Mouse (Mus musculus) adrenal gland, postnatal 0 days (tissue): ENCODE results near the gene Opa3. TPM values are rescaled to one million over a fixed set of nuclear protein-coding genes. Genes with fewer than 3 reads are reported as not detected.
A peak's percentile ranks its signal among the peaks of the same experiment; 100 is the strongest.

Experiments
- microRNA-seq: library from miRNA; unstranded; fragments of <30 nt; microRNA quantifications from one replicate; pipeline ENCODE4, GENCODE M21; 2016; ENCODE audit warnings: borderline replicate concordance; ENCODE audit not compliant: insufficient number of aligned reads
- polyA plus RNA-seq: library from polyadenylated mRNA; unstranded; fragments of >200 nt; fragmentation: Nextera tagmentation; extraction: Ambion mirVana; gene quantifications from 2 replicates; pipeline ENCODE4 v1.2.1, GENCODE M21; 2015

The Opa3 gene
- polyA plus RNA-seq, result 15.0 and 17.1 TPM in 2 replicates

GRCm38 (mm10) chr7:19227883-19228792 lies at the start of gene Opa3:
Gene Opa3 (plus strand): TSS chr7:19228334.

GRCm38 (mm10) chr7:19211996-19212755 lies 16.0 kb upstream of the Opa3 start, which contains the start of gene Gpr4:
Gene Gpr4 (plus strand): TSS chr7:19212538.

GRCm38 (mm10) chr7:19271238-19272172 lies 43.4 kb downstream of the Opa3 start, which contains the start of gene Vasp:
Gene Vasp (minus strand): TSS chr7:19271817.

GRCm38 (mm10) chr7:19279581-19280114 lies 51.5 kb downstream of the Opa3 start, which contains the start of gene Ppm1n:
Gene Ppm1n (minus strand): TSS chr7:19280064.

GRCm38 (mm10) chr7:19282385-19282784 lies 54.3 kb downstream of the Opa3 start, which contains the start of gene Rtn2:
Gene Rtn2 (plus strand): TSS chr7:19282624.

Small RNA genes within 50 kb of the gene (microRNA-seq; reads per million reads assigned to microRNA genes)
- gene Mir330, result 336 reads per million, percentile 59 among the genes with 10 or more reads in this experiment

Other genes with a start within 250 kb of the Opa3 start
- 0.16 TPM in 1 of 2 replicates, not detected in the other for gene Nanos2, start 240.9 kb upstream of the Opa3 start, polyA plus RNA-seq
- gene Mypop, start 237.1 kb upstream of the Opa3 start, polyA plus RNA-seq, result 4.6 and 4.8 TPM in 2 replicates
- gene Irf2bp1, start 224.3 kb upstream of the Opa3 start, polyA plus RNA-seq, result 15.6 and 16.6 TPM in 2 replicates
- gene Foxa3, start 204.8 kb upstream of the Opa3 start, polyA plus RNA-seq, result 1.1 and 2.4 TPM in 2 replicates
- 14.9 and 20.6 TPM in 2 replicates for gene Sympk, start 204.0 kb upstream of the Opa3 start, polyA plus RNA-seq
- not detected in 2 replicates for gene Rsph6a, start 173.6 kb upstream of the Opa3 start, polyA plus RNA-seq
- gene Dmwd, start 152.1 kb upstream of the Opa3 start, polyA plus RNA-seq, result 14.5 and 21.0 TPM in 2 replicates
- gene Dmpk, start 144.5 kb upstream of the Opa3 start, polyA plus RNA-seq, result 21.6 and 28.7 TPM in 2 replicates
- 4.2 and 5.9 TPM in 2 replicates for gene Six5, start 133.7 kb upstream of the Opa3 start, polyA plus RNA-seq
- 0.33 and 0.44 TPM in 2 replicates for gene Gm4969, start 110.0 kb upstream of the Opa3 start, polyA plus RNA-seq
- gene Fbxo46, start 108.5 kb upstream of the Opa3 start, polyA plus RNA-seq, result 5.8 and 8.7 TPM in 2 replicates
- 10.3 and 16.6 TPM in 2 replicates for gene Qpctl, start 79.0 kb upstream of the Opa3 start, polyA plus RNA-seq
- 109 and 149 TPM in 2 replicates for gene Snrpd2, start 78.6 kb upstream of the Opa3 start, polyA plus RNA-seq
- gene Gipr, start 62.2 kb upstream of the Opa3 start, polyA plus RNA-seq, result 0.33 and 0.54 TPM in 2 replicates
- 5.5 and 7.8 TPM in 2 replicates for gene Eml2, start 51.9 kb upstream of the Opa3 start, polyA plus RNA-seq
- gene Gpr4, start 15.8 kb upstream of the Opa3 start, polyA plus RNA-seq, result 0.98 and 2.9 TPM in 2 replicates
- 43.2 and 55.1 TPM in 2 replicates for gene Vasp, start 43.5 kb downstream of the Opa3 start, polyA plus RNA-seq
- gene Ppm1n, start 51.7 kb downstream of the Opa3 start, polyA plus RNA-seq, result 0.44 and 0.66 TPM in 2 replicates
- gene Rtn2, start 54.3 kb downstream of the Opa3 start, polyA plus RNA-seq, result 24.3 and 37.8 TPM in 2 replicates
- gene Fosb, start 81.7 kb downstream of the Opa3 start, polyA plus RNA-seq, result 0.12 and 0.14 TPM in 2 replicates
- 47.3 and 52.6 TPM in 2 replicates for gene Ercc1, start 116.4 kb downstream of the Opa3 start, polyA plus RNA-seq
- gene Cd3eap, start 131.1 kb downstream of the Opa3 start, polyA plus RNA-seq, result 11.2 and 13.6 TPM in 2 replicates
- 2.7 and 2.9 TPM in 2 replicates for gene Ppp1r13l, start 131.4 kb downstream of the Opa3 start, polyA plus RNA-seq
- gene Ercc2, start 153.7 kb downstream of the Opa3 start, polyA plus RNA-seq, result 4.0 and 8.3 TPM in 2 replicates
- gene Klc3, start 175.8 kb downstream of the Opa3 start, polyA plus RNA-seq, result 2.5 and 2.6 TPM in 2 replicates
- gene Ckm, start 176.4 kb downstream of the Opa3 start, polyA plus RNA-seq, result 10.6 and 33.2 TPM in 2 replicates
- 8.1 and 10.4 TPM in 2 replicates for gene Mark4, start 230.5 kb downstream of the Opa3 start, polyA plus RNA-seq
- 2.6 and 5.1 TPM in 2 replicates for gene Exoc3l2, start 235.0 kb downstream of the Opa3 start, polyA plus RNA-seq